Mouse (Mus musculus) lung, postnatal 14 days (tissue): Measurements from ENCODE around the gene Cyp27b1.
A peak's percentile ranks its signal among the peaks of the same experiment; 100 is the strongest.

Experiments
- DNase-seq: peaks from one replicate; pipeline ENCODE4 v3.0.0; 2021

Gene Cyp27b1

DNA sequence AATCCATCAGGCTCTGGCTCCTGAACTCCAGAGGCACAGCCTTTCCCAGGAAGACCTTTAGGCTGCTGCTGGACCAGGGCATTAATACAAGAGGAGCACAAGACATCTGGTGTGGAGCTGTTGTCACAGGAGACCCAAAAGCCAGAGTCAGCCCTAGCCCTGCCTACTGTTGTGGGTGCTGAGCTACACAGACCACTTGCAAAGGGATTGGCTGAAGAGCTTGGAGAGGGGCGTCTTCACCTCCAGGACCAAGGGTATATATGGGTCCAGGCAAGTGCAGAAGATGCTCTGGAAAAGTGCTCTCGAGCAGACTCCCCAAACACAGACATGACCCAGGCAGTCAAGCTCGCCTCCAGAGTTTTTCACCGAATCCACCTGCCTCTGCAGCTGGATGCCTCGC is at the start of gene Cyp27b1:
Cyp27b1 (plus strand) TSS at position 297 of the 400 bp plus-strand sequence.
- DNase-seq: no peak

DNA sequence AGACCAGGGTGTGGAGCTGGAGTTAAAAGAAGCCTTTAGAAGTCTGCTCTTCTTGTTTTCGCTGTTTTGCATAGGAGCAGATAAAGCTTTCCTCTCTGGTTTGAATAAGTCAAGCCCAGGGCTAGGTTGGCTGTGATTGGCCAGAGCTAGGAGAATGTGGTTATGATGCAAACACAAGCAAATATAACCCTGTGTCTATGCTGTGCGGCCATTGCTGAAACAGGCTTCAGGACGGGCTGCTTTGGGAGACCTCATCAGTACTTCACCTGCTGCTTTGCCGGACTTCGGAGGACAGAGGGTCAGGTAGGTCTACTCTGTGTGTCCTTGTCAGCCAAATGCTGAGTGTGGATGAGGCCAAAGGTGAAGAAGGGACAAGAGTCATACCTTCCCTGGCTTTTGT is 47.5 kb upstream of the Cyp27b1 start, which contains the start of gene Avil:
Avil (plus strand) TSS at position 181 of the 400 bp plus-strand sequence.
- no peak for DNase-seq

DNA sequence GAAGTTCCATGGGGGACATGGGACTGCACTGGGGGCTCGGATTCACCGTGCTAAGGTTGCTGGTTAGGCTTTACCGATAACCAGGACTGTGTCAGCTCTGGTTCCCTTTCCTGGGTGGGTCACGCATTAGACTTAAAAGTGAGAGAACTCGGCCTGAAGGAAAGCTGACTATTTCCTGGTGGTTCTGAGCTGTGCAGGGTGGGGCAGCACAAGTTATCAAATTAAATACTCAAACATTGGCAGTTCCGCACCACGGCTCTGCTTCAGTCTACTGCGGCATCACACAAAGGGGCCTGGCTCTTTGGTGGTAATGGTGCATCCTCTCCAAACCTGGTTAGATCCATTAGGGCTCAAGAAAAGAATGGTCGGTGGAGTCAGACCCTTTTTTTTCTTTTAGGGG is 46.8 kb upstream of the Cyp27b1 start:
- no peak for DNase-seq

DNA sequence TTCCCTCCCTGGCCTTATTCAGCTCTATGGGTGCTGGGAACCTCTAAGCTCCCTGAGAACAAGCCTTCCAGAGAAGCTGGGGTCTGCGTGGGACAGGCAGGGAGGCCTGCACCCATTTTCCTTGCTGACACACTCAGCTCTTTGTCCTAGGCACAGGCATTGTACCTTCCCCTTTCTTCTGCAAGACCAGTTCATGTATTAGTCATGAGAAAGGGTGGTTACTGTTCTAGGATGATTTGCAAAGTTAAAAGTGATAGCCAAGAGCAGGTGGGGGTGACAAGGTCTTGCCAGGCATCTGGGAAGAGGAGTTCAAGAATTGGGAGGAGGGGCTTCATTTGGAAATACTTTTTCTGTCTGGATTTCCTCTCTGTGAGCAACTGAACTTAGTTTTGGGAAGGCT is 46.0 kb upstream of the Cyp27b1 start:
- DNase-seq: no peak

DNA sequence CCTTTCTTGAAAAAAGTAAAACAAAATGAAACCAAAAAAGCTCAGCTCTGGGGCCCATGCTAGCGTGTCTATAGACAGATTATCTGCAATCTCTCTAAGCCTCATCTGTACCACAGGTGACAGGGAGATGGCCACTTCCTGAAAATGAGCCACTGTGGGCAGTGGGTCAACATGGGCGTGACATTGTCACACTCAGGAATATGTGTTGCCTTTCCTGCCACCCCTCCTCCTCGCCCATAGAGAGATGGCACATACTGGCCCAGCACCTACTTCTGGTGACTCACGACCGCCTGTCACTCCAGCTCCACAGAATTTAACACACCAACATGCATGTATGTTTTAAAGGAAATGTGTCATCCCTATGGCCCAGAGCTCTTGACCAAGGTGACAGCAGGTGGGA is 45.3 kb upstream of the Cyp27b1 start:
- DNase-seq: no peak

DNA sequence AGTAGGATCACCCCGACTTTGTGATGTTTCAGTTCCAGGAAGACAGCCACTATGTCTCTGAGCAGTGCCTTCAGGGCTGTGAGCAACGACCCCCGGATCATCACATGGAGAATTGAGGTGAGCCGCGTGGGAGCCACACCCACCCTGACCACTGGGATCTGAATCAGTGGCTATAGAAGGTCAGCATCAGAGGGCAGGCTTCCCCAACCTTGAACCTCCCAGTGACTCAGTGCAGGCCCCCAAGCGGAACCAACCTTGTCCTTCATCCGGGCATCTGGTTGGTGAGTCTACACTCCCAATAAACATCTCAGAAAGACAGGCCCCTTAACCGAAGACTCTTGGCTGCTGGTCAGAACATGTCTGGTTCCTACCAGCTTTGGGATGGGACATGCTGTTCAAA is 44.7 kb upstream of the Cyp27b1 start:
- no peak for DNase-seq

DNA sequence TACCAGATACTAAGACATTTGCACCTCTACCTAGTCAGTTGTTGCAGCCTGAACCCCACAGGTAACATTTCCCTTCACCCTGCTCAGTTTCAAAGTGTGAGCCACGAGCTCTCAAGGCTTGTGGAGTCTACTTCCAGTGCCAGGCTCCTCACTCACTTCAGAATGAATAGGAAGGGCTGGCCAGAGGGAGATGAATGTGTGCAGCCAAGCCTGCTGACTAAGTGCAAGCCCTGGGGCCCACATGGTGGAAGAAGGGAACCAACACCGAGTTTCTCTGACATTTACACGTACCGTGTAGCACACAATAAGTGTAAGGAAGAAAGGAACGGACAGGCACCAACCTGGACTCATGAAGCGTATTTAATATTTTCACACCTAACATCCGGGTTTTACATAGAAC is 44.2 kb upstream of the Cyp27b1 start:
- no peak for DNase-seq

DNA sequence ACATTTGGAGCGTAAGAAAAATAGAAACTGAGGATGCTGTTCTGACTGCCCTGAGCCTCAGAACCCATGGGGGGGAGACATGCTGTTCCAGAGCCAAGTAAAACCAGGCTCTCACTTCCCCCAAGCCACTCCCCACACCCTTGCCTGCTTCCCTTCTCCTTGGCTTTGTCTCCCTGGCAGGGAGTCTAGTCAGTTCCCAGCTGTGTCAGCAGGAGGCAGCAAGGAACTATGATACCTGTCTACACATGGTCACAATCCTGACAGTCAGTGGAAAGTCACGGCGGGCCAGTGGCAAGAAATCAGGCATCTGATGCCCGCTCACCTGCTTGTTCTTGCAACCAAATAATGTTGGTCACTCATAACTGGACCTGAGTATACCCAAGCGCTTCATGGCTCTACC is 31.6 kb upstream of the Cyp27b1 start:
- no peak for DNase-seq

DNA sequence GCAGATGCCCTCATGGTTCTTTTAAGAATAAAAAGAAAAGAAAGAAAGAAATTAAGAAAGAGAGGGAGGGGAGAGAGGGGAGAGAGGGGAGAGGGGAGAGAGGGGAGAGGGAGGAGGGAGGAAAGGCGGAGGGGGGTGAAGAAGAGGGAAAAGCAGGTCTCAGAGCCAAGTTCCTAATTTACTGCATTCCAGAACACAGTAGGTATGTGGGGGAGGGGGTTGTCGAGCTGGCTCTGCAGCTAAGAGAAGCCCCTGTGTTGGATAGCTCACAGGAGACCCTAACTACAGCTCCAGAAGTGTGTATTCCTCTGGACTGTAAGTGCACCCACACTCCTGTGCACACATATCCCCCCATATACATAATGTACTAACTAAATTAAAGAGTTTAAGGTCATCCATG is 31.0 kb upstream of the Cyp27b1 start:
- DNase-seq: no peak

DNA sequence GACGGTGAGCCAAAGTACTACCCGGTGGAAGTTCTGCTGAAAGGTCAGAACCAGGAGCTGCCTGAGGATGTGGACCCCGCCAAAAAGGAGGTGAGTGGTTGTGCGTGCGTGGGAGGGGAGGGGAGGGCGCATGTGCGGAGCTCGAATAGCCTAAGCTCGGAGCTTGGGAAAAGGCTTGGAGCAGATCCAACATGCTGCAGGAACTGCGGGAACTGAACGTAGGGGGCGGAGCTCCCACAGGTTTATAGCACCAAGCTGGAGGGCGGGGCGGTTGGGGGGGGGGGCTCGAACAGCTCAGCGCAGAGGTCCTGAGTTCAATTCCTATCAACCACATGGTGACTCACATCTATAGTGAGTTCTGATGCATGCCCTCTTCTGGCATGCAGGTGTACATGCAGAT is 29.6 kb upstream of the Cyp27b1 start:
- DNase-seq: no peak

DNA sequence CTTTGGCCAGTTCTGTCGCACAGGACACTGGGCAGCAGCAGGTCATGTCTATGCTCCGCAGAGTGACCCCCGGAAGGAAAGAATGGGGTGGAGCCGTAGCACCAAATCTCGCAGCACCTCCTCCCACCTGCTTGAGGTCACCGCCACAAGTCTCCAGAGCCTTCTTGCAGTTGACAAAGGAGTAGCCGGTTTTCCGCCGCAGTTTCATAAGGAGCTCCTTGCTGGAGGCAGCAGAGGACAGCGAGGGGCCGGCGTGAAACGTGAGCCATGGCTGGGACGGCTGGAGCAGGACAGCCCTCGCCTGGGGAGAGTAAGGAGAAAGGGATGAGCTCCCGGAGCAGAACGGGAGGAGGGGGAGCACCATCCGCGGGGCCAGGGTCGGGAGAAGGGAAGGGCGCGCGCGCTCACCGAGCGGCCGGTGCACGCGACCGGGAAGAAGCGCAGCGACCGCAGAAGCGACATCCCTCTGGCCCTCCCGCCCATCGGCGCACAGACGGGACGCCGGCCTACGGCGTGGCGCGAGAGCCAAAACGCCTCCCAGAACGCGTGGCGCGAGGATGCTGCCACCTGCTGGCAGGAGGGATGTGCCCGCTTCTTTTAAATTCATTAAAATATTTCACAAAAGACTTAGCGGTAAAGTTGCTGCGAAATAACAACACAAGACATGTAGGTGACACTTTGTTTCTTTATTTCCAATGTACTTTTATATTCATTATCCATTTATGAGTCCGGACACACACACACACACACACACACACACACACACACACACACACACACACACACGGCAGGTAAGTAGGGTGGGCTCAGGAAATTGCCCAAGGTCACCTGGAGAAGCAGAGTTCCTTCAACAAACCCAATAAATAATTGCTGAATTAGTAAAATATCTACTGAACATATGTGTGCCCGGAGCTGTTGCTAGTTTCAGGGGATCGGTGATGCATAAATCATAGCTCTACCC is 17.4 kb upstream of the Cyp27b1 start, which contains the start of gene Tsfm:
Tsfm (minus strand) TSS at position 505 of the 961 bp plus-strand sequence.
- peak; percentile 96 for DNase-seq

DNA sequence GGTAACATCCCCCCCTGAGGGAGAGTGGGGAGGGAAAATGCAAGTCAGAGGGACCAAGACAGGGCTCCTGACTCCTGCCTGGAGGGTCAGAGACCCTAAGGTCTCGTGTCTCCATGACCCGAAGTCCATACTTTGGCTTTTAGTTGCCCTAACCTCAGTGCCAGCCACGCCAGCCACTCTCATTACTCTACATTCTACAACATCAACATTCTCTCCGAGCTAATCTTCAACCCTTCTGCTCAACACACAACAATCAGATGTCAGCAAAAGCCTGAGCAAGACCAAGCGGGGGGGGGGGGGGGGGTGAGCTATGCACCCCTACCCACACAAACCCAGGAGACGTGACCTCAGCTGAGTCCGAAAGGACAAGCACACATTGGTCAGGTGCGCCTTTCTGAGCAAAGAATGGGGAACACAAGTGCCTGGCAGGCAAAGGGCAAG is 14.7 kb upstream of the Cyp27b1 start:
- DNase-seq: no peak

DNA sequence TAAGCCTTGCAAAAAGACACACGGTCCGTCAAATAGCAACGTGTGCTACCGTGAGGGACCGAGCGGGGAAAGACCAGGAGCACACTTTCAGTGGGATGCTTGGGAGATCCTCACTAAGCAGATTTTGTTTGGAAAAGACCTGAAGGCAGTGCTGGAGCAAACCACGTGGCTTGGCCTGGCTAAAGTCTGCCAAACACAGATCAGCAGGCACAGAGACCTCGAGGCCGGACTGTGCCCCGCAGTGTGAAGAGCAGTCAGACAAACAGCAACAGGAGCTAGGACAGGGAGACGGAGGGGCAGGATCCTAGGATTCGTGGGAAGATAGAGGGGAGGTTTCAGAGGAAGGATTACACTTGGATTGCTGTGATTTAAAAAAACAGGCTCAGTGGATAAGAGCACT is 11.8 kb upstream of the Cyp27b1 start:
- no peak for DNase-seq

DNA sequence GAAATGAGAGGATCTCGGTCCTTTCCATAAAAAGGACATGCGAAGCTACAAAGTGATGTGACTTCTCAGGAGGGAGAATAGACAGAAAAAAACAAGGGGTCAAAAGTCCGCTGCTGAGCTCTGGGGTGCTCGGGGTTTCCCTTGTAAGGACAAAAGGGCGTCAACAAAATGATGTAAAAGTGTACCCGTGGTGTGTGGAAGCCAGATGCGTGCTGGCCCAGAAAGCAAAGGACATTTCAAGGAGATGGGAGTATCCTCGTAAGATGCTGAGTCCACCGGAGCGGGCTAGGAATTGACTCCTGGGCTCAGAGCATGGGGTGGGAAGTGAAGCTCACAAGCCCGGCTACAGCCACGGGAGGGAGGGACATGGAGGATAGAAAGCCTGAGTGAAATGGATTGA is 10.4 kb upstream of the Cyp27b1 start:
- DNase-seq: no peak

DNA sequence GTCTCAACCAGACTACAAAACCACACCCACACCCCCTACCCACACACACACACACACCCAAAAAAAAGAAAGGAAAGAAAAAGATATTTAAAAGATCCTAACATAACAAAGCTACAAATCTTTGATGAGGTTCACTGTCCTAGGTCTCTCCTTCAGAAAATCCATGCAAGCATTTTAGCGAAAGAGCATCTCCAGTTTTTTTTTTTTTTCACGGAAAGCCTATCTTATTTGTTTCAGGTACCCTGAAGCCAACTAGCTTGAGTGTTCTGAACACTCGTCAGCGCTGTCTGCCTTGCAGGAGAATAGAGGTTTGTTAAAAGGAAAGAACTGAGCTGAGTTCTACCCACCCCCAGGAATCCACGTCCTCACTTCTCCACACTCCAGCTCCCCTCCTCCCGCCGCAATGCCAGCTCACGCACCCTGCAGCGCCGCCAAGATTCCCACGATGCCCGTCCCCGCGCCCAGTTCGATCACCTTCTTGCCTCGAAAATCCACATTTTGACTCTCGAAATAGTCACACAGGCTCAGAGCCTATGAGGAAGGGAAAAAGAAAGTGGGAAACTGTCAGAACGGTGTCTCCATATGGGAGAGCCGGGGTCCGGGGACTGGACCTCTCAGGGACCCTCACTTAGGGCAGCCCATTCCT is 7.4 kb upstream of the Cyp27b1 start:
- DNase-seq: no peak

DNA sequence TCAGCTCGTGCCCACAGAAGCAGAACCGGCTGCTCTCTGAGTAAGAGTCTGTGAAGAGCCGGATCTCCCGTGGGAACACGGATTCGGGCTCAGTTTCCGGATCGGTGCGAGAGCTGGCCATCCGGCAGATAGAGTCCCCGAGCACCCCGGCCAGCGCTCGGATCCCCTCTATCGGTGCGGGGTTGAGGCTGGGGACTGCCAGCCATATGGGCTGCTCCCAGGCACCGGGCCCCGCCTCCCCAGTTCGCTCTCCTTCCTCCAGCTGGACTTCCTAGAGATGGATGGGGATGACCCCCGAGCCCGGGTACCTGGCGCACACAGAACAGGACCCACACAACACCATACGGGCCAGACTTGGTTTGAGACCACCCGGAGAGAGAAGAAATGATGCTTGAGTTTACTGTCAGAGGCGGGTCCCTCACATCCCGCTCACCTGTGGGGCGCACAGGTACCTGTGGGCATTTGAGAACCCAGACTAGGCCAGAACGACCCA is 6.7 kb upstream of the Cyp27b1 start, which contains the start of the genes Mettl1 and Eef1akmt3:
Mettl1 (plus strand) TSS at position 141 of the 493 bp plus-strand sequence.
Eef1akmt3 (minus strand) TSS at position 240 of the 493 bp plus-strand sequence.
- DNase-seq: peak; percentile 25

DNA sequence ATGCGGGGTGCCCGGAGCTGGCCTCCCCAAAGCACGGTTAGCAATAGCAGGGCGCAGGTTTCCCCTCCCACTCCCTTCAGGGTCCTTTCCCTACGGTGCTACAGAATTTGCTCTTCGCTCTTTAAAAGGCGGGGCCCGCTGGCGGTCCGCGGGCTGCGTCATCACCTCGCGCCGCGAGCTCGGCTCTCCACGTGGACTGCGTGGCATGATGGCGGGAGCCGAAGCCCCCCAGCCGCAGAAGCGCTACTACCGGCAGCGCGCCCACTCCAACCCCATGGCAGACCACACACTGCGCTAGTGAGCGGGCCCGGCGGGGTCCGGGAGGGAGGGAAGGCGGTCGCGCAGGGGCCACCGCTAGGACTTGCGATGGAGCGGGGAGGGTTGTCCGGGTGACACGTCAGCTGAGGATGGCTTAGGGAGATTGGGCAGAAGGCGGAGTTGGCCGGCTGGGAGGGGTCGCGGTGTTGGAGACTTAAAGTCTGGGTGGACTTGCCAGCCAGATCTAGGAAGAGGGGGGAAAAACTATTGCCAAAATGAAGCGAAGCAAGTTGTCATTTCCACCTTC is 6.2 kb upstream of the Cyp27b1 start:
- DNase-seq: peak; percentile 89

DNA sequence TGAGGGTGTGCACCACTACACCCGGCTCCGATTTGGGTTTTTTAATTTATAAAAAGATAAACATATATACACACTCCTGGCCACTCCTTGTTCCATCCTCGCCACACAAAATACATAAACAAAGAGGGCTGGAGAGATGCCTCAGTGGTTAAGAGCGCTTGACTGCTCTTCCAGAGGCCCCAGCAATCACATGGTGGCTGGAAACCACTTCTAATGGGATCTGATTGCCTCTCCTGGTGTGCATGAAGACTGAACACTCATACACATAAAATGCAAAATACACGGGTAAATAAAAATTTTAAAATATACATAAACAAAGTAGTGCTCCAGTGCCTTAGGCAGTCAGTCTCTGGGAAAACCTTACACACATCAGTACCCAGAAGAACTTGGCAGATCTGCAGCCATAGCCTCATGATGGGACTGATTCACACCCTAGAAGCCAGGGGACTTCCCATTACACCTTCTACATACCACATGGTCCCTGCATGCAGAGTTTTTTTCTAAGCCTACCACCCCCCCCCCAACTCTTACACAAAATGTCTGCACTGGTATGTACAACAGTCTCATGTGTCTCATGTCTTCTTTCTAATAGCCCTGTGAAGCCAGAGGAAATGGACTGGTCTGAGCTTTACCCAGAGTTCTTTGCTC is 5.5 kb upstream of the Cyp27b1 start:
- DNase-seq: no peak

DNA sequence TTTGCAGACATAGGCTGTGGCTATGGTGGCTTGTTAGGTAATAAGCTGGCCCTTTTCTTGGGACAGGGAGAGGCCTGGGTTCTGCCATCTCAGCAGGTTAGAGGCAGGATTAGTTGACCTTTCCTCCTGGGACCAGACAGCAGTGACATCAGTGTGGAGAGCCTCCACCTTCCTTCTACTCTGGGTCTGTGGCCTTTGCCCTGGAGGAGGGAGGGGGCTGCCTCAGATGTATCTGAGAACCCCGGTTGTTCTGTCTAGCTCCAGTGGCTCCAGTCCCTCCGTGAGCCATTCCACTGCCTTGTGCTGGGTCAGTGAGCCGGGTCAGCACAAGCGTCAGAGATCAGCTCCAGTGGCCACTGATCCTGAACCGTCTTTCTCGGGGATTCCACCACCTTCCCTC is 4.9 kb upstream of the Cyp27b1 start:
- DNase-seq: no peak

DNA sequence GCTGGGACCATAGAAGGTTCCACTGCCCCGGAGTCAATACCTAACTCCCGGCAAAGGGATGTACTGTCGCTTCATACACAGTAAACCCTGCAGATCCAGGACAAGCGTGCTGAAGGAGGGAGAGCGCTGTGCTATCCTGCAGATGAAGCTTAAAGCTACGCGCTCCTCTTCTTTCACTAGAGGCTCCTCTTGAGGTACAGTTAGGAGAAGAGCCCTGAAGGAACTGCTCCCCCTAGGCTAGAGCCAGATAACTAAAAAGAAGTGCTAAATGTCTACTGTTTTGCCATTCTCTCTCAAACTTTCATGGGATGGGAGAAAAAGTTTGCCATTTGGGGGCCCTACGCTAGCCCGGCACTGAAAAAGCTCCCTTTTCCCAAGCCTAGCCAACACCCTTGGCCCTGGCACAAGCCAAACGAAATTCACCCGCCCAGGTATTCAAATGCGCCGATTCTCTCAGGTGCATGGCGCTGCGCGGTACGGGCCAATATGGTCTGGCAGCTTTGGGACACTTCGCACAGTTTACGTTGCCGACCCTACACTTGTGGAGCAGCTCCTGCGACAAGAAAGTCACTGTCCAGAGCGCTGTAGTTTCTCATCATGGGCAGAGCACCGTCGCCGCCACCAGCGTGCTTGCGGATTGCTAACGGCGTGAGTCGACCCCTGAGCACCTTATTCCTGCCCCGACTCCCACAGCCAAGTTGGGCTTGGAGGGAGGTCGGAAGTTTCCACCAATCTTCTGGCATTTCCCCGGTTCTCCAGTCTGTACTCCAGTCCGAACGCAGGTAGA is 751 bp downstream of the Cyp27b1 start:
- DNase-seq: no peak

DNA sequence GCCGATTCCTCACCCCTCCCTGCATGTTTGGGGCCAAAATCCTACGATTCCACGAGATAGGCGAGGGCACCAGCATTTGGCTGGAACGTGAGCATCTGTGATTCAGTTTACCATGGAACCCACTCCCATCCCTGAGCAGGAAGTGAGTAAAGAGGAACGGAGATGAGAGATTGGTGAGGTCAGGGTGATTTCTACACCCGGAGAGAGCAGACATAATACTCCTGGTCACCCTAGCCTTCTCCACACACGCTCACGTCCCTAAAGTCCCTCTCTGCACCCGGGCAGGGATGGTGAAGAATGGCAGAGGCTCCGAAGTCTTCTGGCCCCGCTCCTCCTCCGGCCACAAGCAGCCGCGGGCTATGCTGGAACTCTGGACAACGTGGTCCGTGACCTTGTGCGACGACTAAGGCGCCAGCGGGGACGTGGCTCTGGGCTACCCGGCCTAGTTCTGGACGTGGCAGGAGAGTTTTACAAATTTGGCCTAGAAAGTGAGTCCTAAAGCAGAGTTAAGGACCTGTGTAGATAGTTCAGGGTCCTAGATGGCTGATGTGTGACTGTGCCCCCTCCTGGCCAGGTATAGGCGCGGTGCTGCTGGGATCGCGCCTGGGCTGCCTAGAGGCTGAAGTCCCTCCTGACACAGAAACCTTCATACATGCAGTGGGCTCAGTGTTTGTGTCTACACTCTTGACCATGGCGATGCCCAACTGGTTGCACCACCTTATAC is 1.5 kb downstream of the Cyp27b1 start:
- no peak for DNase-seq
